Mouse (Mus musculus): ENCODE results near the gene Plekha4. TPM values are rescaled to one million over a fixed set of nuclear protein-coding genes. Genes with fewer than 3 reads are reported as not detected.
"Not testable (repeated sequence)": the region's sequence is repeated elsewhere in the genome, so short reads cannot be mapped to it uniquely, and the experiment has no call there.

The Plekha4 gene
- under 1 TPM; 0.64 to 0.71 TPM for total RNA-seq (2021)
- long read RNA-seq, partial matches to known transcripts = 0 of 1 reads
- long read RNA-seq, other reads (novel, unspliced or antisense) = 1 of 1 reads

DNA sequence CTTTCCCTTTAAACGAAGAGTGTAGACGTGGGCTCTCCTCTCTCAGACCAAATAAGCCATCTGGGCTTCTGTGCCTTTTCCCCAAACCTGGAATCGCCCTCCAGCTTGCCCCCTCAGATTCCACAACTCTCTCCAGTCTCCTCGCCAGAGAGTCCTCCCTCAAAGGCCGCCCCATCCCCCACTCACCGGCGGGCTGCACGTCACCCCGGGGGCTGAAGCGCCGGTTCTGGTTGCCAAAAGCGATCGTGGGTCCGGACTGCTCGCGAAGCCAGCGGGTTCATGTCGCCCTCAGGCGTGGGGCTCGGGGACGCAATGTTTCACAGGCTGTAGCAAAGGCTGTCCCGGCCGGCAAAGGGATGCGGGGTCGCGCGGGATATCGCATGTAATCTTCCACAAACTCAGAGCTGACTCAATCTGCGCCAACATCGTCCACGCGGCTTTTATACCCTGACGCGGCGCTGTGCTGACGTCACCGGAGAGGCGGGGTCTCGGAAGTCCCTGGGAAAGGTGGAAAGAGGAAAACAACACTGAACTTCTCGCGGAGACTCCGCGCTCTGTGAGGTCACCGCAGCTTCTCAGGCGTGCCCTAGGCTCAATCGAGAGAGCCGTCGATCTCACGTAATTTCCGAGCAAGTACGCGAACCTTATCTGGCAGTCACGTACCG is at the start of gene Plekha4, which contains the start of gene Ppp1r15a:
Plekha4 (plus strand) TSS at position 522 of the 665 bp plus-strand sequence.
Ppp1r15a (minus strand) TSS at position 460 of the 665 bp plus-strand sequence.
- DNase-seq (ENCODE audit: low spot score in 2 of 2) = peak; percentile 87 to 97

DNA sequence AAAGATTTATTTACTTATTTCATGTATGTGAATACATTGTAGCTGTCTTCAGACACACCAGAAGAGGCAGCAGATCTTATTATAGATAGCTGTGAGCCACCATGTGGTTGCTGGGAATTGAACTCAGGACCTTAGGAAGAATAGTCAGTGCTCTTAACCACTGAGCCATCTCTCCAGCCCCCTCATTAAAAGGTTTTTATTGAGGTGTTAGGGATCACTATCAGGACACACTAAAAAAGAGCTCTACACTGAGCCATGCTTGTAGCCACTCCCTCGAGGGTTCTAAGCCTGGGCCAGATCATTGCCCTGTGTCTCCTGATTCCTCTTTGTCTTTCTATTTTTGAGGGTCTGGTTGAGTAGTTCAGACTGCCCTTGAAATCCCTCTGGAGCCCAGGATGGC is 49.7 kb upstream of the Plekha4 start:
- no peak for DNase-seq (ENCODE audit: low spot score in 2 of 2)

DNA sequence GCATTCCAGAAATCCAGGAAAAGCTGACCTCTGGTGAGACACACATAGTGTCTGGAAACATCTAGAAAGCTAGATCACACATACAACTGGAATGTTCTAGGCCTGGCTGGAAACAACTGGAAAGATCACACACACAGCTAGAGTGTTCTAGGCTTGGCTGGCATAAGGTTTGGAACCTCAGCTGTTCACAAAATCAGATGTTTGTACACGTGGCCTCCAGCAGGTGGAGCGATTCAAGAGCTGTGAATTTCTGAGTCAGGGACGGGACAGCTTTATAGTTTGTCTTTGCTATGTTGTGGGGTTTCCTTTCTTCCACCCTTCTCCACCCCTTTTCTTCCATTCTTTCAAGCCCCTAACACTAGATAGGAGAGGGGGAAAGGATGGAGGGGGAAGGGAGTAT is 49.1 kb upstream of the Plekha4 start:
- DNase-seq (ENCODE audit: low spot score in 2 of 2) = peak in 1 of 2 experiments; percentile 73

DNA sequence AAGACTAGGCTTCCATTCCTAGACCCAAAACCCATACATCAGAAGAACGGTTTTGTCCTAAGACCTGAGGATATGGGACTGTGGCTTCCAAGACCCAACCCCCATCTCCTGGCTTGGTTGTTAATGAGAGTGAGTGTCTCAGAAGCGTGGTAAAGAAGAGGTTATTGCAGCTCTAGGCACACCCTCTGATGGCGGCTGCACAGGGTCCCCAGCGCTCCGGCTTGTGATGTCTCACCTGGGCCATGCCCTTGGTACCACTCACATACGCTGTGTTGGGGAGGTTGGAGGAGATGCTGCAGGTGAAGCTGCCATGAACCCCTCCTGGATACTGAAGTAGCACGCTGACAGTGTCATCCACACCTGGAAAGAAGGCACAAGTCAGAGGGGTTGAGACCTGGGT is 47.4 kb upstream of the Plekha4 start:
- DNase-seq (ENCODE audit: low spot score in 2 of 2) = no peak

DNA sequence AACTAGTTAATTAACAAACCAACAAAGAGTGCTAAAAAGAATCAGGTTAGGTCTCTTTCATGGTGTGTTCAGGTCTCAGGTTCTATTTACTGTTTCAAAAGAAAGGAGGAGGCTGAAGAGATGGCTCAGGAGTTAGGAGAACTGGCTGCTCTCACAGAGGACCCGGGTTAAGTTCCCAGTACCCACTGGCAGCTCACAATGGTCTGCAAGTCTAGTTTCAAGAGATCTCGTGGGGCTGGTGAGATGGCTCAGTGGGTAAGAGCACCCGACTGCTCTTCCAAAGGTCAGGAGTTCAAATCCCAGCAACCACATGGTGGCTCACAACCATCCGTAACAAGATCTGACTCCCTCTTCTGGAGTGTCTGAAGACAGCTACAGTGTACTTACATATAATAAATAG is 45.8 kb upstream of the Plekha4 start:
- not testable (repeated sequence) for DNase-seq (ENCODE audit: low spot score in 2 of 2)

DNA sequence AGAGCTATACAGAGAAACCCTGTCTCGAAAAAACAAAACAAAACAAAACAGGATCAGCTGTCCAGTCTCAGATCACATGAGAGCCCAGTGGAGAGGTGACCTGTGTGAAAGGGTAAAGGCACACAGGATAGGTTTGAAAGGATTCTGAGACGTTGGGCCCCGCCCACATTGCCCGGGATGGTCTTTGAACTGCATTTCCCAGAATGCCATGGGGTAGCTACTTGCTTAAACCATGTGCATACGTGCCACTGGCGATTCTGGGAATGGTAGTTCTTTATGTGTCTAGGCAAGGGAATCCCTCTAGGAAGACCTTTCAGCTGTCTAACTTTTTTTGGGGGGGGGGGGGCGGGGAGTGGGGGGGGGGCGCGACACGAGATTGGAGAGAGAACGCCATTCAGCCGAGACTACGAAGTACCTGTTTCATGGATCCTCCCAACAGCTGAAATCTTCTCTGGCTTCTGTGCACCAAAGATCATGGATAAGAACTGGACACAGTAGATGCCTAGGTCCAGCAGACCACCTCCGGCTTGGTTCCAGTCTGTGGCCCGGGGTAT is 44.7 kb upstream of the Plekha4 start, which contains the start of gene Tulp2:
Tulp2 (plus strand) TSS at position 504 of the 554 bp plus-strand sequence.
- DNase-seq (ENCODE audit: low spot score in 2 of 2) = peak in 1 of 2 experiments; percentile 85

DNA sequence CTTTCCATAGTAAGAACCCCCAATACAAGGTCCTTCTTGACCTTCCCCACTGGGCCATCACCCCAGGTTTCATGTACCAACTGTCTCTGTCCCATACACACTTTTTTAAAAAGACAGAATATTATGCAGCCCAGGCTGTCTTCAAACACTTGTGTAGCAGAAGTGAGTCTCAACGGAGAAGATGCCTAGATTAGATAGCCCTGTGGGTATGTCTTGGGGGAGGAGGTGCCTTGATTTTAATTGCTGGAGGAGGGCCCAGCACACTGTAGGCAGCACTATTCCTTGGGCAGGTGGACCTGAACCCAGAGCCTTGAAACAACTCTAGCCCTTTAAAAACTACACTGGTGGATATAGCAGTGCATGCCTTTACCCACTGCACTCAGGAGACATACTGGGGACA is 44.0 kb upstream of the Plekha4 start:
- no peak for DNase-seq (ENCODE audit: low spot score in 2 of 2)

DNA sequence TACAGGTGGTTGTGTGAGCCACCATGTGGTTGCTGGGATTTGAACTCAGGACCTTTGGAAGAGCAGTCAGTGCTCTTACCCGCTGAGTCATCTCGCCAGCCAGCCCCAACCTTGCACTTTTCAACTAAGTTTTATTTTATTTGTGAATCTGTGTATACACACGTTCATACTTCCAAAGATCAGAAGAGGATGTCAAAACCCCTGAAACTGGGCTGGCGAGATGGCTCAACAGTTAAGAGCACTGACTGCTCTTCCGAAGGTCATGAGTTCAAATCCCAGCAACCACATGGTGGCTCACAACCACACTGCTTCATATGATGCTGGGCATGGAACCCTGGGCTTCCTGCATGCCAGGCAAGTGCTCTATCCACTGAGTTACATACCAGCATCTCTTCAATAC is 41.1 kb upstream of the Plekha4 start:
- DNase-seq (ENCODE audit: low spot score in 2 of 2) = not testable (repeated sequence)

DNA sequence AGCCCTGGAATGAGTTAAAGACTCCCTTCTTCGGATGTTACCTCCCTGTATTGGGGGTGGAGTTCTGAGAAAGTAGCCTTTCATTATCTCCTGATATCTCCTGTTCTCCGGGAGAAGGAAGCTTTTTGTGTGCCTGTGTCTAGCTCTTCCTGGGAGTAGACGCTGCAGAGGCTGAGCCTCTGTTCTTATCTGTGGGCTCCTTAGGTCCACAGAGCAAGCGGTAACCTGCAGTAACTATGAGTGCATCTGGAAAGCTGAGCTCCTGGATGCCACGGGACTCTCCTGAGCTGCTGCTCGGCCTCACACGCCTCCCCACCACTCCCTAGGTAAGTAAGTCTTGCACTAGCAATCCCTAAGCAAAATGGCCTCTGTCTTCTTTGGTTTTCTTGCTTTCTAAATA is 40.0 kb upstream of the Plekha4 start:
- DNase-seq (ENCODE audit: low spot score in 2 of 2) = no peak

DNA sequence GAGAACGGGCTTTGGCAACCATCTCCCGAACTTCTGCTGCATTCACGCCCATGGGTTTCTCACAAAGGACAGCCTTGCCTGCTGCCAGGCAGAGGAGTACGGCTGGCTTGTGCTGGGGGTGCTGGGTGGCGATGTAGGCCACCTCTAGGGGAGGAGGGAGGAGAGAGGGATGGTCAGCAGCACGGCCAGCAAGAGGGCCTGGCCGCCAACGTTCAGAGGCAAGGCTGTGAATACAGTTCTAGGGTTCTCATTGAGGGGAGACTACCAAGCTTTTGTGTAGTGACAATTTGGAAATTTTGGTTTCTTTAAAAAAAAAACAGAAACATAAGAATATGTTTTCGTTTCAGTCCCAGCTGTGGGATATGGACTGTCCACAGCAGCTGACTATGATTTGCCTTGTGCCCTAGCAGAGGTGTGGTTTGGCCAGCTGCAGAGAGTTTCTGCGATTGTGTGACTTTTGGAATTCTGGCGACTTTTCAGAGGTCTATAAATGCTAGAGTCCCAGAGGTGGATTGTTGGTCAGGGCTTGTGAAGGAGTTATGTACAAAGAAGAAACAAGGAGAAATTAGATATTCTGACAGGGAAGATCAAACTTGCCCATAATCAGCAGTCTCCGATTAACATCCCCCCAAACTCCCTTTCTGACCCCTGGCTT is 39.2 kb upstream of the Plekha4 start, which contains the start of gene Gm45808:
Gm45808 (minus strand) TSS at position 51 of the 655 bp plus-strand sequence.
- no peak for DNase-seq (ENCODE audit: low spot score in 2 of 2)

DNA sequence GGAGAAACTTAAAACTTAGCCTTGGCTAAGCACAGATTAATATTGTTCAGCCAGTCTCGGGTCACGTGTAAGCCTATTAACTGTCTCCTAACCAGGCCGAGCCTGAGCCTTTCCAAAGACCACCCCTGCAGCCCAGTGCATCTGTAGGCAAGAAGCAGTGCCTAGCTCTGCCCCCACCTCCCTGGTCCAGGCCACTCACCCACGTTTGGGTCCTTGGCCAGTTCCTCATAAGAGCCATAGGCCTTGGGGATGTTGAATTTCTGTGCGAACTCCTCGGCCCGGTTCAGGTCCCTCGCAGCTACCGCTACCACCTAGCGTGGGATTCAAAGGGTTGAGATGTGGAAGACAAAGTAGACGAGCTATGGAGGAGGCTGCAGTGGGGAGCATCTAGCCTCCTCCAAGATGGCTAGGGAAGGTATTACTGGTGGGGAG is 38.3 kb upstream of the Plekha4 start:
- DNase-seq (ENCODE audit: low spot score in 2 of 2) = no peak

DNA sequence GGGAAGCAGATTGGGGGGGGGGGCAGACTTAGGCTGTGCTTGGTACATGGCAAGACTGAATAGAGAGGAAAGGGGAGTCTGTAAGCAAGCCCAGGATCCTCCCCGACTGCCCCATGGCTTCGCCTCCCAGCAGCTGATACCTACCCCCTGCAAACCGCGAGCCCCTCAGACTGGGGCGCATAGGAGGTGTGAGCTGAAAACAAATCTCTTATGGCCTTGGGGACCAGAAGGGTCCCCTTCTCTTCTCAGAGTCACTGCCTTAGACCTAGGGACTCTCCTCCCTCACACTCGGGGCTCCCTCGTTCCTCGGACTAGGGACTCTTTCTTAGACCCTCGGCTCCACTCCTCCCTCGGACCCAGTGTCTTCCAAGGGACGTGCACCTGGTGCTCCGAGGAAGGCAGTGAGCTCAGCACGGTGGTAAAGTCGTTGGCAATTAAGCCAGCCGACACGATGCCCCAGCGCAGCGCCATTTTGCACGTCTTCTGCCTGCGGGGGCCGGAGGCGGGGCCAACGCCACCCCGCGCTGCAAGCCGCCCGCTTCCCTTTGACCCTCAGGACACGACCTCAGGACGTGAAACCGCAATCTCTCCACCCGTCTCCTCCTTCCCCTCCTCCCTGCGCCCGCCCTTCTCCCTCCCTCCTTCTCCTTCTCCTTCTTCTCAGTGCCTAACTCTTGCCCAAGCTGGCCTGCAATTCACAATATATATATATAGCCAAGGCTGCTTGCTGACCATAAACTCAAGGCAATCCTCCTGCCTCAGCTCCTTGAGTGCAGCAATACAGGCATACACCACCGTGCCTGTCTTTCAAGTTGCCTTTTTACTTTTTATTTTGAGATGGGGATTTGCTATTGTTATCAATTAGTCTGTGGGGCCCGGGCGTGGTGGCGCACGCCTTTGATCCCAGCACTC is 37.6 kb upstream of the Plekha4 start, which contains the start of gene Dhdh:
Dhdh (minus strand) TSS at position 513 of the 912 bp plus-strand sequence.
- peak in 1 of 2 experiments; percentile 49 for DNase-seq (ENCODE audit: low spot score in 2 of 2)

DNA sequence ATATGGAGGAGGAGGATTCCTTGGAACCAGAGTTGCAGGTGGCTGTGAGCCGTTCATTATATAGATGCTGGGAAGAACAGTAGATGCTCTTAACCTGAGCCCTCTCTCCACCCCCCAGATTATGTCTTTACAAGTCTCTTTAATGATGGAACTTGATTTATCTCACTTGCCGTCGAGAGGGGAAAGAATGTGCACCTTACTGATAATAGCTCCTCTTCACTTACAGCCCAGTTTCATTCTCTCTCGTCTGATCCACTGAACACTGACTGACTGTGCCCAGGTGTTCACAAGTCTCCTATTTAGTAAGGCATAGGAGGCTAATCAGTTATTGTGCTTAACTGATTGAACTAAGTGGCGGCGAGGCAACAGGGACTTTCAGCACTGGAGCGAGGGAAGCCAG is 36.6 kb upstream of the Plekha4 start:
- no peak for DNase-seq (ENCODE audit: low spot score in 2 of 2)

DNA sequence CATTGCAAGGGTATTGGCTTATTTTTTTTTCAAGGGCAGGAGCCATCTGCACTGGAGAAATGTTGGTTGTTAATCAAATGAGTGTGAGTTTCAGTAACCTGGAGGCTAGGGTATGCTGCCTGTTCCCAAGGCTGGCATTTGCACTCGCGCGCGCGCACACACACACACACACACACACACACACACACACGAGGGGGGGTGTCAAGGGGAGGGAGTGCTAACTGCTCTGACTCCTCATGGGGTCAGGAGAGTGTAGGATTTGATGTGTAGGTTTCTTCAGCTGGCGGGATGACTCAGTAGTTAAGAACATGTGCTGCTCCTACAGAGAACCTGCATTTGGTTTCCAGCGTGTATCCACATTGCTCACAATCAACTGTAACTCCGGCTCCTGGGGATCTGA is 35.3 kb upstream of the Plekha4 start:
- DNase-seq (ENCODE audit: low spot score in 2 of 2) = no peak

DNA sequence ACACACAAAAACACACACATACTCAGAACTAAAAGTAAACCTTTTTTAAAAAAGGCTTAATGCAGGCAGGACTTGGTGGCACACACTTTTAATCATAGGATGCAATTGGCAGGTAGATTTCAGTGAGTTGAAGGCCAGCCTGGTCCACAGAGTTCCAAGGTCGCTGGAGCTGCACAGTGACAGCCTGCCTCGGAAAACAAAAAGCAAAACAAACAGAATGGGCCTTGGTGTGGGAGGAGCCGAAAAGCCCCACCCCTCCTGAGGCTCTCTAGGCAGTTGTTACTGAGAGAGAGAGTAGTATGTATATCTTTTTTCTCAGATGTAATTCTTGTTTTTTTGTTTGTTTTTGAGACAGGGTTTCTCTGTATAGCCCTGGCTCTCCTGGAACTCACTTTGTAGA is 34.9 kb upstream of the Plekha4 start:
- no peak for DNase-seq (ENCODE audit: low spot score in 2 of 2)

DNA sequence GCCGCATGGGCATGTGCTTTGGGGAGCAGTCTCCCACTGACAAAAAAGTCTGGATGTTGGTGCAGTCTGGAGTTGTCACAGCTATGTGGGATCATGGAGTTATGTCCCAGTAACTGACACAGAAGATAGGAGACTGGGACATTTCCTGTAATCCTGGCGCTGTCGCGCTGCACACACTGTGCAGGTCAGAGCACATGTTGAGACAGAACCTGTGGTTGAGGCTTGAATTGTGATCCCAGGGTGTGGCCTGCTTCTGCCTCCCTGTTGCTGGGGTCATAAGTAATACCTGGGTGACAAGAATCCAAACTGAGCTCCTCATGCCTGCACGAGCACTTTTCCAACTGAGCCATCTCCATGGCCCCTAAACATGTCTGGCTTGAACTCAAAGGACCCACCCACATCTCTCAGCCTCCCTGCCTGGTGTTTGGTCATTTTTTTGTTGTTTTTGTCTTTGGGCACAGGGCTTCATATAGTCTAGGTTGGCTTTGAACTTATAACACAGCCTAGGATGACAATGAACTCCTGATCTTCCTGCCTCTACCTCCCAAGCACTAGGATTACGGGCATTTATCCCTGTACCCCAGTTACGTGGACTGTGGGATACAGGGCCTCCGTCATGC is 33.8 kb upstream of the Plekha4 start:
- DNase-seq (ENCODE audit: low spot score in 2 of 2) = no peak

DNA sequence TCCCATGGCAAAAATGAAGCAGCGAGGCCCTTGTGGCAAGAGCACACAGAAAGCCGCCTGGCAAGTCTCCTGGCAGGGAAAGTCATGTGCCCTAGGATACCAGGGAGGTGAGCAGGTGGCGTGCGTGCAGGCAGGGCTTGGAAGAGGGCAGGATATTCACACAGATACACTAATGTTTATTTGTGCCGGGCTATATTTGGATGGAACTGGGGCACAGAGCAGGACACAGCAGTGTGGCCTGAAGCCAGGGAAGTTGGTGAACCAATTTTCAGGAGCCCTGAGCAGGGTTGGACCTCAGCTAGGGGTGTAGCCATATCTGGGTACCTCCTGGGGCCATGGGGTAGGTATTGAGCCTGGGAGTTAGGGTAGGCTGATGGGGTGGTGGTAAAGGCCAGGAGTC is 33.2 kb upstream of the Plekha4 start:
- no peak for DNase-seq (ENCODE audit: low spot score in 2 of 2)

DNA sequence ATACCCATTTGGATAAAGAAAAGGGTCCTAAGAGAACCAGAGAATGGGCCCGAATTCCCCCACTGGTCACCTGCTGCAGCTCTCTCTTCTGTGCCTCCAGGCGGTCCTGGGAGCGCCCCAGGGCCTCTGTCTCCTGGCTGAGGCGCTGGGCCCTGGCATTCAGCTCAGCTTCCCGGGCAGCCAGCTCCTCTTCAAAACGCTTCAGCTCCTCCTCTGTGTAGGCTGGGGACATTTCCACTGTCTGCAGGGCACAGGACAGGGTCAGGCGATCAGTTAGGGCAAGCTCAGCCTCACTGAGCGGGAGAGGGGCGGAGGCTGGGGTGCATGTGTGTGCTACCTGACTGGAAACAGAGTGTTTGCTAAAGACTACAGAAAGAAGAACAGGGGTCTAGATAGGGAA is 31.6 kb upstream of the Plekha4 start:
- no peak for DNase-seq (ENCODE audit: low spot score in 2 of 2)

DNA sequence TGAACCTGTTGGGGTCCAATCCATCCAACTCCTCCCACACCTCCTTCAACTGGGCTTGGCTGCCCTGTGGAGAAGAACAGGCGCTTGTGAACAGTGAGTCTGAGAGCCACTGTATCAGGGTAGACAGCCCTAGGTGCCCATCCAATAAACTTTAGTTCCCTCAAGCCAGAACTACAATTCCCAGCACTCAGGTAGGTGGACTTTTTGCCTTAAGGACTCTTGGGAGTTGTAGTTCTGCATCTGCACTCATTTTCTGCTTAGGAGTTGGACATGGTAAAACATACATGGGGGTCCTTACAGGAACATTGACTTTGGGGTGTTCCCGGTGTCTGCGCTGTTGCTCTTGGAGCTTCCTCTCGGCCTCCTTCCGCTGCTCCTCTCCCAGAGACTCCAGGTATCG is 27.7 kb upstream of the Plekha4 start:
- DNase-seq (ENCODE audit: low spot score in 2 of 2) = no peak

DNA sequence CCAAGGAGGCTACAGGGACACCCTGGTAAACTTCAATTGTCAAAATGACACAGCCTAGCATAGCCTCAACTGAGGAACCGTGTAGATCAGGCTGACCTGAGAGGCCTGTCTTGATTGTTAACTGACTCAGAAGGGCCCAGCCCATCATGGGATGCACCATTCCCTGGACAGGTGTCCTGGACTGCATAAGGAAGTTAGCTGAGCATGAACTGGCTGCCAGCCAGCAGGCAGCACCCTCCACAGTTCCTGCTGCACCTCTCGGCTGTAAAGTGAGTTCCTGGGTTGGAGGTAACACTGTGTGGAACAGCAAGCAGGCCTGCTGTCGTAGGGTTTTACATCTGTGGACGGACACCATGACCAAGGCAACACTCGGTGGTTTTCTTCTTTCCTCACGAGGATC is 18.5 kb upstream of the Plekha4 start:
- no peak for DNase-seq (ENCODE audit: low spot score in 2 of 2)

DNA sequence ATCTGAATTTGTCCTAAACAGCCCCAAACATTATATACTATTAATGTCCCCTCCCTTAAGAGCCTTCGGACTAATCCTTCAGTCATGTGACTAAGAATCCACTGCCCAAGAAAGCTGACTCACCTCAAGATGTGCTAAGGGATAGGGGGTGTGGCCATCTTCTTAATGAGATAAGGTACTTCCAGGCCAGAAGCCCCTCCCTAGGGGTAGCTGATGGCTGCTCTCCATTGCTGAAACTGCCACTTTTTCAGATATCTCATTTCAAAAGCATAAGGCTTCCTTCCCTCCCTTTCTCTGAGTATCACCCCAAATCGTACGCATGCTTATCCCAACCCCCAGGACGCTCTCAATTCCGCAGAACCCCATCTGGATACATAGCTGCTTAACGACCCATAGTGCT is 17.6 kb upstream of the Plekha4 start:
- no peak for DNase-seq (ENCODE audit: low spot score in 2 of 2)
